Mouse (Mus musculus) liver, postnatal 0 days (tissue): Measurements from ENCODE around the gene Myh9. TPM values are rescaled to one million over a fixed set of nuclear protein-coding genes. Genes with fewer than 3 reads are reported as not detected.

Source experiments
- ATAC-seq: fragments of 200-750 bp; cut with Nextera tagmentation; 2 replicates; pipeline ENCODE4 v1.8.0; 2017; ENCODE audit warnings: mild to moderate bottlenecking, moderate library complexity
- DNase-seq: peaks from one replicate; pipeline ENCODE4 v3.0.0-alpha.2; 2016
- H3K27ac ChIP-seq: fragments of 300-500 bp; sonication (generic); 2 replicates; pipeline ENCODE4 v1.5.1; 2014; ENCODE audit warnings: antibody characterized with exemption, moderate library complexity, mild to moderate bottlenecking, low read depth
- H3K27me3 ChIP-seq: fragments of 300-500 bp; sonication (generic); 2 replicates; pipeline ENCODE4 v1.6.1; 2014; ENCODE audit warnings: low read length, control low read depth, mixed read lengths; ENCODE audit not compliant: insufficient read depth
- H3K36me3 ChIP-seq: fragments of 300-500 bp; sonication (generic); replicated peaks from 2 replicates; pipeline ENCODE4 v1.6.1; 2014; ENCODE audit warnings: mild to moderate bottlenecking, control low read depth, low read length, moderate library complexity, mixed read lengths; ENCODE audit not compliant: insufficient read depth
- H3K4me1 ChIP-seq: fragments of 300-500 bp; sonication (generic); 2 replicates; pipeline ENCODE4 v1.6.1; 2014; ENCODE audit warnings: antibody characterized with exemption, mild to moderate bottlenecking, control low read depth; ENCODE audit not compliant: insufficient read depth
- H3K4me2 ChIP-seq: fragments of 300-500 bp; sonication (generic); 2 replicates; pipeline ENCODE4 v1.6.1; 2014; ENCODE audit warnings: low read depth, mild to moderate bottlenecking, low read length, moderate library complexity, mixed read lengths
- H3K4me3 ChIP-seq: fragments of 300-500 bp; sonication (generic); 2 replicates; pipeline ENCODE4 v1.5.1; 2014; ENCODE audit warnings: low read depth, low read length
- H3K9ac ChIP-seq: fragments of 300-500 bp; sonication (generic); replicated peaks from 2 replicates; pipeline ENCODE4 v1.6.1; 2014; ENCODE audit warnings: mild to moderate bottlenecking, moderate library complexity
- H3K9me3 ChIP-seq: fragments of 300-500 bp; sonication (generic); 2 replicates; pipeline ENCODE4 v1.6.1; 2016; ENCODE audit warnings: mild to moderate bottlenecking, control low read depth, low read length, mixed read lengths
- CTCF ChIP-seq: sonication (generic); IDR thresholded peaks from 2 replicates; pipeline ENCODE4 v1.5.1; 2016; ENCODE audit warnings: antibody characterized with exemption, low read depth
- EP300 ChIP-seq: IDR thresholded peaks from 2 replicates; pipeline ENCODE4 v1.6.1; 2016; ENCODE audit warnings: antibody characterized with exemption, low read depth, mild to moderate bottlenecking
- WGBS: fragments of 180-500 bp; shearing (Covaris S2); extraction: QIAGEN DNeasy Blood & Tissue Kit; methylation state at CpG from one replicate; pipeline ENCODE4 v1.1.7; 2014; ENCODE audit not compliant: insufficient replicate concordance; 5-methylcytosine and 5-hydroxymethylcytosine counted together
- polyA plus RNA-seq: library from polyadenylated mRNA; unstranded; fragments of >200 nt; fragmentation: Nextera tagmentation; extraction: Ambion mirVana; gene quantifications from 2 replicates; pipeline ENCODE4 v1.2.1, GENCODE M21; 2015

The Myh9 gene
- polyA plus RNA-seq, 1 experiment from 2014 or later, result 22.4 TPM

DNA sequence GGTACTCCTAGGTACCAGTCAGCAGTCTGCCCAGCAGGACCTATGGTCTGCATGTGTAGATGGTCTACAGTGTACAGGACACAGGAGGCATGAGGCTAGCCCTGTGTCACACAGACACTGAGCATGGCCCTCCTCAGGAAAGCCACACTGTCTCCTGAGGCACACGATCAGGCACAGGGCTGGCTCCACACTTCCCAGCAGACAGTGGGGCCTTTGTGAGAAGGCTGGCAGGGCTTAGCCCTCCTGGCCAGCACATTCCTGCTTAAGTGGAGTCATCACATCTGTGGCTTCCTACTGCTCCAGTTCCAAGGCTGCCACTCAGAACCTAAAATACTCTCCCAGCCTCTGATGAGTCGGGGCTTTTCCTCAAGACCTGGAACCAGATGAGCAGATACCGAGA lies 38.2 kb downstream of the Myh9 start:
- Histone ChIP-seq H3K4me3 (no peak overlapping the region), H3K9me3 (no peaks in the 10 kb centered on the region), H3K36me3 (peaks cover 83% of the 10 kb centered on the region), H3K27me3 (no peaks in the 10 kb centered on the region), H3K9ac (no peak overlapping the region), H3K4me2 (no peak overlapping the region), H3K4me1 (peaks cover 55% of the 10 kb centered on the region), H3K27ac (no peak overlapping the region)
- no peak for ATAC-seq
- WGBS, result 73% methylated on average over 3 of the region's 3 CpGs
- TF ChIP-seq EP300, result no peak
- no peak for DNase-seq

GRCm38 (mm10) chr15:77802992-77803391 lies 39.0 kb downstream of the Myh9 start:
- 75% methylated on average over 4 of the region's 4 CpGs for WGBS
- ATAC-seq (no peak), DNase-seq (no peak)
- H3K27me3 ChIP-seq, result no peaks in the 10 kb centered on the region
- no peak overlapping the region for H3K4me3 ChIP-seq
- H3K36me3 ChIP-seq, result peaks cover 75% of the 10 kb centered on the region
- no peak overlapping the region for H3K27ac ChIP-seq
- TF ChIP-seq EP300, result no peak
- peak; percentile 46 for TF ChIP-seq CTCF
- H3K9me3 ChIP-seq, result no peaks in the 10 kb centered on the region
- peaks cover 60% of the 10 kb centered on the region for H3K4me1 ChIP-seq
- H3K9ac ChIP-seq, result no peak overlapping the region
- H3K4me2 ChIP-seq, result no peak overlapping the region

GRCm38 (mm10) chr15:77801188-77801587 lies 40.8 kb downstream of the Myh9 start:
- no peak overlapping the region; the same call in 1 of the 2 replicates for H3K9ac ChIP-seq
- H3K36me3 ChIP-seq, result peaks cover 76% of the 10 kb centered on the region
- no peak for DNase-seq
- H3K27me3 ChIP-seq, result no peaks in the 10 kb centered on the region
- peak overlapping the region; percentile 82 for H3K27ac ChIP-seq
- H3K4me3 ChIP-seq, result no peak overlapping the region
- H3K4me2 ChIP-seq, result no peak overlapping the region
- WGBS, result 25% methylated on average over 4 of the region's 4 CpGs
- no peak for ATAC-seq
- H3K9me3 ChIP-seq, result no peaks in the 10 kb centered on the region
- TF ChIP-seq CTCF (no peak), EP300 (no peak)
- peaks cover 61% of the 10 kb centered on the region for H3K4me1 ChIP-seq

DNA sequence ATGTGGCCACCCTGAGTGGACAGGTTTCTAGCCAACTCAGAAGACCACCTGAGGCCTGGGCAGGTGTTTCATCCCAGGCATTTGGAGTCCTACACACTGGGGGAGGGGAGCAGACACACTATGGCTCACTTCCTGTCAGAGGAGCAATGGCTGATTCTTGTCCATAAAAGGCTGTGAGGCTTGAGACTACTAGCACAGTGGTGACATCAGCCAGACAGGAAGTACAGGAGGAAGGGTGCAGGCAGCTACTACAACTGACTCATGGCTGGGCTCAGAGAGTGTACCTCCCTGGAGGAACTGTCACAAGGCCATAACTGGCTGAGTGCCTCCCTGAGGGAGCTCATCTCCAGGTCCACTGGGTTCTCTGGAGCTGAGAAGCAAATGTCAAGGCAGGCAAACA lies 41.5 kb downstream of the Myh9 start:
- peaks cover 61% of the 10 kb centered on the region for H3K4me1 ChIP-seq

GRCm38 (mm10) chr15:77799491-77800474 lies 42.2 kb downstream of the Myh9 start:
- ATAC-seq (no peak), DNase-seq (no peak)
- peak overlapping the region; percentile 82 for H3K27ac ChIP-seq
- H3K36me3 ChIP-seq, result peaks cover 84% of the 10 kb centered on the region
- peaks cover 57% of the 10 kb centered on the region for H3K4me1 ChIP-seq
- 80% methylated on average over 8 of the region's 8 CpGs for WGBS
- no peak overlapping the region for H3K9ac ChIP-seq
- H3K4me3 ChIP-seq, result no peak overlapping the region
- no peak for TF ChIP-seq EP300
- no peak for TF ChIP-seq CTCF
- H3K4me2 ChIP-seq, result peak overlapping the region; percentile 7; the same call in 1 of the 2 replicates
- H3K9me3 ChIP-seq, result no peaks in the 10 kb centered on the region
- H3K27me3 ChIP-seq, result no peaks in the 10 kb centered on the region

More for the DNA sequence above, 41.5 kb downstream of the Myh9 start:
- TF ChIP-seq EP300, result no peak
- no peak for TF ChIP-seq CTCF
- Histone ChIP-seq H3K27me3 (no peaks in the 10 kb centered on the region), H3K36me3 (peaks cover 82% of the 10 kb centered on the region), H3K4me2 (peak overlapping the region; percentile 7; the same call in 1 of the 2 replicates), H3K4me3 (no peak overlapping the region), H3K27ac (peak overlapping the region; percentile 82), H3K9me3 (no peaks in the 10 kb centered on the region), H3K9ac (no peak overlapping the region)
- DNase-seq (peak; percentile 58), ATAC-seq (peak; percentile 70)

GRCm38 (mm10) chr15:77798664-77799490 lies 43.1 kb downstream of the Myh9 start:
- ATAC-seq, result no peak
- Histone ChIP-seq H3K27me3 (no peaks in the 10 kb centered on the region), H3K9me3 (no peaks in the 10 kb centered on the region), H3K4me1 (peaks cover 55% of the 10 kb centered on the region), H3K9ac (0 out of 2 replicates have a peak overlapping the region, but pooled peaks have one; percentile 21), H3K4me2 (no peak overlapping the region), H3K27ac (peak overlapping the region; percentile 82), H3K36me3 (peaks cover 81% of the 10 kb centered on the region), H3K4me3 (no peak overlapping the region)
- TF ChIP-seq EP300, result no peak
- no peak for TF ChIP-seq CTCF
- DNase-seq, result peak; percentile 39
- 30% methylated on average over 14 of the region's 14 CpGs for WGBS
